Mouse (Mus musculus): ENCODE measurements at regions not wholly inside any gene's neighbourhood (a gene's known extent, or its start where the extent isn't known, plus 50 kb on each side); places are given as distances from the start of the nearest gene placed in this dataset.

- Histone ChIP-seq H3K9ac (no peak overlapping the region), H3K27ac (no peak overlapping the region), H3K36me3 (no peaks in the 10 kb centered on the region), H3K27me3 (no peaks in the 10 kb centered on the region), H3K9me3 (replicated peaks) (no peaks in the 10 kb centered on the region), H3K4me1 (replicated peaks) (peaks cover 5% of the 10 kb centered on the region), H3K4me2 (no peak overlapping the region), H3K4me3 (no peak overlapping the region)
- ATAC-seq (replicated peaks; ENCODE audit: insufficient number of reproducible peaks, insufficient read depth, low FRiP score, low read depth): no peak
- 75% methylated on average over 10 of the region's 10 CpGs for WGBS
These were observed 87.8 kb upstream of the Tank start for GRCm38 (mm10) chr2:61490436-61491109.

- no peak for ATAC-seq (replicated peaks; ENCODE audit: insufficient number of reproducible peaks, insufficient read depth, low FRiP score, low read depth)
- no peak overlapping the region for H3K9ac ChIP-seq
- no peaks in the 10 kb centered on the region for H3K36me3 ChIP-seq
- no peaks in the 10 kb centered on the region for H3K27me3 ChIP-seq
- no peak overlapping the region for H3K27ac ChIP-seq
- H3K9me3 ChIP-seq (replicated peaks): no peaks in the 10 kb centered on the region
- WGBS: 86% methylated on average over 10 of the region's 10 CpGs
- H3K4me2 ChIP-seq: no peak overlapping the region
- peaks cover 5% of the 10 kb centered on the region for H3K4me1 ChIP-seq (replicated peaks)
- no peak overlapping the region for H3K4me3 ChIP-seq
These were observed 88.6 kb upstream of the Tank start for GRCm38 (mm10) chr2:61489762-61490161.

- 78% methylated on average over 1 of the region's 1 CpGs for WGBS
- Histone ChIP-seq H3K9me3 (replicated peaks) (no peaks in the 10 kb centered on the region), H3K9ac (no peak overlapping the region), H3K36me3 (no peaks in the 10 kb centered on the region), H3K4me3 (no peak overlapping the region), H3K27me3 (no peaks in the 10 kb centered on the region), H3K27ac (no peak overlapping the region), H3K4me1 (replicated peaks) (no peaks in the 10 kb centered on the region), H3K4me2 (no peak overlapping the region)
- no peak for ATAC-seq (replicated peaks; ENCODE audit: insufficient number of reproducible peaks, insufficient read depth, low FRiP score, low read depth)
These were observed 94.6 kb upstream of the Tank start for GRCm38 (mm10) chr2:61483820-61484219.

- Histone ChIP-seq H3K27me3 (no peaks in the 10 kb centered on the region), H3K4me2 (no peak overlapping the region), H3K4me3 (no peak overlapping the region), H3K9ac (no peak overlapping the region), H3K9me3 (replicated peaks) (no peaks in the 10 kb centered on the region), H3K36me3 (no peaks in the 10 kb centered on the region), H3K4me1 (replicated peaks) (no peaks in the 10 kb centered on the region), H3K27ac (no peak overlapping the region)
- 79% methylated on average over 4 of the region's 4 CpGs for WGBS
- no peak for ATAC-seq (replicated peaks; ENCODE audit: insufficient number of reproducible peaks, insufficient read depth, low FRiP score, low read depth)
These were observed 101.7 kb upstream of the Tank start for GRCm38 (mm10) chr2:61476648-61477047.

GRCm38 (mm10) chr2:61474626-61475025 lies 103.8 kb upstream of the Tank start:
- H3K36me3 ChIP-seq: no peaks in the 10 kb centered on the region
- no peak for ATAC-seq (replicated peaks; ENCODE audit: insufficient number of reproducible peaks, insufficient read depth, low FRiP score, low read depth)
- H3K9ac ChIP-seq: no peak overlapping the region
- no peaks in the 10 kb centered on the region for H3K9me3 ChIP-seq (replicated peaks)
- no peaks in the 10 kb centered on the region for H3K4me1 ChIP-seq (replicated peaks)
- H3K27ac ChIP-seq: no peak overlapping the region
- WGBS: 63% methylated on average over 10 of the region's 10 CpGs
- no peak overlapping the region for H3K4me2 ChIP-seq
- H3K27me3 ChIP-seq: no peaks in the 10 kb centered on the region
- no peak overlapping the region for H3K4me3 ChIP-seq

- H3K36me3 ChIP-seq: no peaks in the 10 kb centered on the region
- 75% methylated on average over 5 of the region's 5 CpGs for WGBS
- no peak overlapping the region for H3K4me2 ChIP-seq
- H3K4me1 ChIP-seq (replicated peaks): no peaks in the 10 kb centered on the region
- no peak overlapping the region for H3K27ac ChIP-seq
- no peaks in the 10 kb centered on the region for H3K27me3 ChIP-seq
- no peaks in the 10 kb centered on the region for H3K9me3 ChIP-seq (replicated peaks)
- H3K4me3 ChIP-seq: no peak overlapping the region
- ATAC-seq (replicated peaks; ENCODE audit: insufficient number of reproducible peaks, insufficient read depth, low FRiP score, low read depth): no peak
- H3K9ac ChIP-seq: no peak overlapping the region
These were observed 107.9 kb upstream of the Tank start for GRCm38 (mm10) chr2:61470521-61470920.

GRCm38 (mm10) chr2:61470064-61470463 lies 108.3 kb upstream of the Tank start:
- Histone ChIP-seq H3K4me1 (replicated peaks) (peaks cover 3% of the 10 kb centered on the region; the same call in 1 of the 2 replicates), H3K27me3 (no peaks in the 10 kb centered on the region), H3K4me3 (no peak overlapping the region), H3K36me3 (no peaks in the 10 kb centered on the region), H3K9ac (no peak overlapping the region), H3K9me3 (replicated peaks) (no peaks in the 10 kb centered on the region), H3K27ac (no peak overlapping the region), H3K4me2 (no peak overlapping the region)
- ATAC-seq (replicated peaks; ENCODE audit: insufficient number of reproducible peaks, insufficient read depth, low FRiP score, low read depth): no peak

- no peak for ATAC-seq (replicated peaks; ENCODE audit: insufficient number of reproducible peaks, insufficient read depth, low FRiP score, low read depth)
- Histone ChIP-seq H3K4me1 (replicated peaks) (peaks cover 9% of the 10 kb centered on the region), H3K36me3 (no peaks in the 10 kb centered on the region), H3K4me3 (no peak overlapping the region), H3K27me3 (no peaks in the 10 kb centered on the region), H3K4me2 (no peak overlapping the region), H3K9ac (no peak overlapping the region), H3K9me3 (replicated peaks) (no peaks in the 10 kb centered on the region), H3K27ac (no peak overlapping the region)
- 25% methylated on average over 5 of the region's 5 CpGs for WGBS
These were observed 122.5 kb upstream of the Tank start for GRCm38 (mm10) chr2:61455902-61456301.

GRCm38 (mm10) chr2:61454729-61455128 lies 123.7 kb upstream of the Tank start:
- Histone ChIP-seq H3K27me3 (no peaks in the 10 kb centered on the region), H3K36me3 (no peaks in the 10 kb centered on the region), H3K27ac (no peak overlapping the region), H3K4me1 (replicated peaks) (peaks cover 9% of the 10 kb centered on the region), H3K9me3 (replicated peaks) (no peaks in the 10 kb centered on the region), H3K4me3 (no peak overlapping the region), H3K4me2 (no peak overlapping the region), H3K9ac (no peak overlapping the region)
- WGBS: 33% methylated on average over 9 of the region's 9 CpGs
- ATAC-seq (replicated peaks; ENCODE audit: insufficient number of reproducible peaks, insufficient read depth, low FRiP score, low read depth): no peak

GRCm38 (mm10) chr2:61454311-61454728 lies 124.1 kb upstream of the Tank start:
- Histone ChIP-seq H3K27me3 (no peaks in the 10 kb centered on the region), H3K27ac (peak overlapping the region; percentile 84), H3K9me3 (replicated peaks) (no peaks in the 10 kb centered on the region), H3K9ac (peak overlapping the region; percentile 37), H3K4me2 (peak overlapping the region; percentile 78), H3K4me3 (peak overlapping the region; percentile 57), H3K36me3 (no peaks in the 10 kb centered on the region), H3K4me1 (replicated peaks) (peaks cover 9% of the 10 kb centered on the region)
- 3% methylated on average over 12 of the region's 12 CpGs for WGBS
- ATAC-seq (replicated peaks; ENCODE audit: insufficient number of reproducible peaks, insufficient read depth, low FRiP score, low read depth): 0 out of 2 replicates have a peak, but pooled peaks have one; percentile 47

- Histone ChIP-seq H3K36me3 (no peaks in the 10 kb centered on the region), H3K4me1 (replicated peaks) (peaks cover 9% of the 10 kb centered on the region), H3K9me3 (replicated peaks) (no peaks in the 10 kb centered on the region), H3K27ac (peak overlapping the region; percentile 84), H3K27me3 (no peaks in the 10 kb centered on the region), H3K4me2 (peak overlapping the region; percentile 78), H3K9ac (peak overlapping the region; percentile 37), H3K4me3 (peak overlapping the region; percentile 57)
- peak; percentile 85 for ATAC-seq (replicated peaks; ENCODE audit: insufficient number of reproducible peaks, insufficient read depth, low FRiP score, low read depth)
- 18% methylated on average over 14 of the region's 14 CpGs for WGBS
These were observed 124.7 kb upstream of the Tank start for GRCm38 (mm10) chr2:61453490-61454281.

GRCm38 (mm10) chr2:61452581-61452980 lies 125.8 kb upstream of the Tank start:
- Histone ChIP-seq H3K9ac (no peak overlapping the region), H3K27me3 (no peaks in the 10 kb centered on the region), H3K4me2 (no peak overlapping the region), H3K36me3 (no peaks in the 10 kb centered on the region), H3K27ac (no peak overlapping the region), H3K4me1 (replicated peaks) (peaks cover 9% of the 10 kb centered on the region), H3K9me3 (replicated peaks) (no peaks in the 10 kb centered on the region), H3K4me3 (no peak overlapping the region)
- ATAC-seq (replicated peaks; ENCODE audit: insufficient number of reproducible peaks, insufficient read depth, low FRiP score, low read depth): no peak
- WGBS: 74% methylated on average over 1 of the region's 1 CpGs

Measured in heart, embryonic 15.5 days (tissue).